Mouse (Mus musculus) WW6 (cell line): Measurements from ENCODE around the gene Rxylt1.

ENCODE experiments used
- DNase-seq: peaks from one replicate; pipeline ENCODE4 v3.0.0-alpha.2; 2013; ENCODE audit warnings: low read depth, low spot score

The Rxylt1 gene

DNA sequence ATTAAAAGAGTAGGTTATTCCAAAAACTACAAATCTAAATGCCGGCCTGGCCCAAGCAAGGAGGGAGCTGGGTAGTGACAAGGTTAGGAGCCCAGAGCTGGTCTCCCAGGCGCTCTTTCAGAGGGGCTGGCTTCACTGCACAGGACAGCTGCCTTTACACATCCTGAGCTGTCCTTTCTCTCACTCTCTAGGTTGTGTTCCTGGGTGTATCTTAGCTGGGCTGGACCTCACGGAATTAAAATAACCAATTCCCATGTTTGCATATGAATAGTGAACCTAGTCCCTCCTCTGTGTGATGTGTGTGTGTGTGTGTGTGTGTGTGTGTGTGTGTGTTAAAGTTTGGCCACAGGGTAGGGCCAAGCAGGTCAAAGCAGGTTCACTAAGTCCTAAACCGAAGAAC is 52.2 kb downstream of the Rxylt1 start:
- DNase-seq: no peak

DNA sequence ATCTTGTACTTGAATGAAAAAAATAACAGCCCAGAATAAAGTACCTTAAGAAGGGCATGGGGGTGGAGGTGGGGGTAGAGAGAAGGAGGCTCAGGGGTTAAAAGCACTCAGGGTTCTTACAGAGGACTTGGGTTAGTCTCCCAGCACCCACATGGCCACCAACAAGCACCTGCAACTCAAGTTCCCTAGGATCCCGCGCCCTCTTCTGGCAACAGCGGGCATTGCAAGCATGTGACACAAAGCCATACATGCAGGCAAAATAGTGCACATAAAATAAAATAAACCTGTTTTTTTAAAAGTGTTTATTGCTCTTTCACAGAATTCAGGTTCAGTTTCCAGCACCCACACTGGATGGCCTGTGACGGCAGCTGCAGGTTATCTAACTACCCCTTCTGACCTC is 56.8 kb downstream of the Rxylt1 start:
- no peak for DNase-seq

DNA sequence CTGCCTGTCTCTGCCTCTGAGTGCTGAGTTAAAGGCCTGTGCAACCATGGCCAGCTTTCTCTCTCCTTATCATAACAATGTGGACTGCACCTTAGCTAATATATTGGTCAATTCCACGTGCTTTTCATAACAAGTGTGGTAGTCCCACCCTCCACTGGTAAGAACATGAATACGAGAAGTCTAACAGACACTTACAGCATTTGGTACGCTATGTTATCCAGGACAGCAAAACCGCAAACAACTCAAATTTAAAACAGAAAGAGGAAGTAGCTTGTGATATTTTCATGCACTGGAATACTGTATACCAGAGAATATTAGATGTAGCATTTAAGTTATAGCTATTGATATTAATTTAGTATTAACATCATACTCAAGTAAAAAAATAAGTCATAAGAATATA is 57.6 kb downstream of the Rxylt1 start:
- DNase-seq: no peak

DNA sequence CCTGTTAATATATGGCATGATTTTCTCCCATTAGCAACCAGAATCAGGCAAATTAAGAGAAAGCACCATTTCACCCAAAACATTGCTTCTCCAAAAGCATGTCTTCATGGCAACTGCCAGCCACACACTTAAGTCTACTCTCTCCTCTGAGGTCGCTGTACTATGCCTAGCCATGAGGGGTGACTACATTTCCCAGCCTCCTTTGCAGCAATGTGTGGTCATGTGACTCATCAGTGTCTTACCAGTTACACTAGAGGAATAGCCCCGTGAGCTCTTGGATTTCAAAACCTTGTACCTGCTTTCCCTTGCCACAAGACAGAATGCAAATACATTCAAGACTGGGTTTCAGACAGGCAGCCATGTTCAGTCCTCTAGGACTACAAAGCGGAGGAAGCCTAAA is 58.6 kb downstream of the Rxylt1 start:
- no peak for DNase-seq

DNA sequence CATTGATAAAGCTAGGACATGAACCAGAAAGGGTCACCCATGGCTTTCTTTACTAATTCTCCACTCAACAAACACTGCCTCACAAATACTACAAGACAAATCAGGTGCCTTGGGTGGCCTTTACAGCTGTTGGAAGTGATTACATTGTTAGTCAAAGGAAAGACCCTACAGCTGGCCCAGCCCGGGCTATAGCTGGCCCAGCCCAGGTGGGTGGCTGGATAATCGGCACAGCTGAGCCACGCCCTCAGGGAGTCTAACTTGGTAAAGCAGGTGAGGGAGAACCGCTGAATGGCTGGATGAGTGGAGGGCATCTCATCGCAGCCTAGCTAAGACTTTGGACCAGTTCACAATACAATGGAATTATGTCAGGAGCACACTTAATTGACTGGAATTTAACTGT is 63.9 kb downstream of the Rxylt1 start:
- no peak for DNase-seq

DNA sequence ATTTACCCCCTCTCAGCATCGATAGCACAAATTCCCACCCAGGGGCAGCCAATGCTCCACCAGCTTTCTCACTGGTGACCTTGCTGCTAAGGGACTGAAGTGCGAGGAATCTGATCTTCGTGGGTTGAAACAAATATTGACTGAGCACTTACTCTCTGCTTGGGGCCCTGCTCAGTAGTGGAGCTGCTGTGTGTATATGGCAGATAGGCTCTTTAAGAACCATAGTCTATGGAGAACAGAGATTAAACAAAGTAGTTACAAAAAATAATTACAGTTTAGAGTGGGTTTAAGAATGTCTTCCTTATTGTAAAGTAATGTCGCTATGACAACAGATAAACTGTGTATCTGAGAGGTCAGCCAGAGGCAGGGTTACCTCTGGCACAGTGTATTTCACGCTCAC is 66.8 kb downstream of the Rxylt1 start:
- no peak for DNase-seq

DNA sequence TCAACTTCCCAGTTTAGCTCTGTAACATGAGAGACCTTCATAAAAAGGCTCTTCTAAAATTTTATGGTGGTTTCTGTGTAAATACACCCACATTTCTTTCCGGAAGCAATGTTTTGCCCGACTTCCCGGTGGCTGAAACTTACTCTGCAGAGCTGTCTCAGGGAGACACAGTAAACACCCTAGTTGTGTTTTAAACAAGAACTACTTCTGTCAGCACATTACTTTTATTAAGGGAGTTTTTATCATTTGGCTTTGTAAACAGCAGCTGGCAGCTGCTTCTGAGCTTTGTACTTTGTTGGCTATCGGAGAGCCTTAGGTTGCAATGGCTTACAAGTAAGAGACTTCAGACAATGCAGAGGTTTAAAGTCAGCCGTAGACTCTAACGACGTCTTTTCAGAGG is 67.4 kb downstream of the Rxylt1 start:
- DNase-seq: no peak
